Mouse (Mus musculus) G1E (cell line): ENCODE data around the gene Gbgt1. TPM values are rescaled to one million over a fixed set of nuclear protein-coding genes. Genes with fewer than 3 reads are reported as not detected.

Source experiments
- ATAC-seq: 2 replicates; pipeline ENCODE4 v1.8.0; 2016; ENCODE audit warnings: mild to moderate bottlenecking; ENCODE audit not compliant: insufficient number of reproducible peaks, poor library complexity, low FRiP score, severe bottlenecking; ENCODE audit errors: extremely low read depth
- DNase-seq: peaks from one replicate; pipeline ENCODE4 v3.0.0; 2012; ENCODE audit warnings: low spot score
- H3K27me3 ChIP-seq: 2 replicates; pipeline ENCODE4 v1.6.1; 2012; ENCODE audit warnings: mild to moderate bottlenecking, low read length, inconsistent platforms; ENCODE audit not compliant: insufficient read depth
- H3K36me3 ChIP-seq: replicated peaks from 2 replicates; pipeline ENCODE3; 2012; ENCODE audit warnings: mild to moderate bottlenecking, inconsistent platforms
- H3K4me1 ChIP-seq: 2 replicates; pipeline ENCODE4 v1.6.1; 2012; ENCODE audit warnings: low read depth, low read length, inconsistent platforms, mixed read lengths; ENCODE audit not compliant: insufficient read depth
- H3K4me3 ChIP-seq: 2 replicates; pipeline ENCODE4 v1.5.1; 2012; ENCODE audit warnings: low read depth, mild to moderate bottlenecking, inconsistent platforms, low read length, moderate library complexity, mixed read lengths
- H3K9me3 ChIP-seq: replicated peaks from 2 replicates; pipeline ENCODE4 v1.6.1; 2012; ENCODE audit warnings: inconsistent platforms
- CTCF ChIP-seq: IDR thresholded peaks from 2 replicates; pipeline ENCODE4 v1.5.1; 2012; ENCODE audit warnings: low read depth, low read length, inconsistent platforms, mixed read lengths
- GATA1 ChIP-seq: IDR thresholded peaks from 2 replicates; pipeline ENCODE4 v1.6.1; 2012; ENCODE audit warnings: borderline replicate concordance, low read length, inconsistent platforms, mixed read lengths
- GATA2 ChIP-seq: IDR thresholded peaks from 2 replicates; pipeline ENCODE4 v1.6.1; 2012; ENCODE audit warnings: low read depth, low read length, inconsistent platforms, borderline replicate concordance
- POLR2AphosphoS5 ChIP-seq: IDR thresholded peaks from 2 replicates; pipeline ENCODE4 v1.6.1; 2012; ENCODE audit warnings: low read depth, low read length, inconsistent platforms; ENCODE audit not compliant: insufficient replicate concordance
- TAL1 ChIP-seq: conservative IDR thresholded peaks from 2 replicates; pipeline ENCODE4 v1.6.1; 2012; ENCODE audit warnings: low read depth, low read length, inconsistent platforms, mixed read lengths
- polyA plus RNA-seq: library from polyadenylated mRNA; stranded (reverse); fragments of >175 nt; gene quantifications from 2 replicates; pipeline ENCODE4 v1.2.3, GENCODE M21; 2012
- total RNA-seq, 2 experiments: library from RNA; stranded (forward) in 1 of 2; stranded (reverse) in 1 of 2; fragments of 200-1000 nt in 1 of 2; fragments of >200 nt in 1 of 2; fragmentation: Nextera tagmentation in 1 of 2; gene quantifications; 2 replicates each; pipeline ENCODE4 v1.2.3; 2014 to 2017

Gbgt1 gene
- total and polyA plus RNA-seq, 3 experiments: not detected

- ATAC-seq (no peak), DNase-seq (no peak)
- H3K4me3 ChIP-seq: no peak overlapping the region
- peaks cover 18% of the 10 kb centered on the region for H3K4me1 ChIP-seq
- no peaks in the 10 kb centered on the region for H3K36me3 ChIP-seq
- peaks cover 37% of the 10 kb centered on the region for H3K27me3 ChIP-seq
- TF ChIP-seq CTCF: no peak
- no peak for TF ChIP-seq TAL1
- no peak for TF ChIP-seq GATA1
- TF ChIP-seq GATA2: no peak
- no peak for TF ChIP-seq POLR2AphosphoS5
- no peaks in the 10 kb centered on the region; the same call in 1 of the 2 replicates for H3K9me3 ChIP-seq
Measured at GRCm38 (mm10) chr2:28513431-28514370, 17.0 kb downstream of the Gbgt1 start.

- Histone ChIP-seq H3K36me3 (no peaks in the 10 kb centered on the region), H3K4me3 (no peak overlapping the region), H3K27me3 (peaks cover 35% of the 10 kb centered on the region), H3K9me3 (no peaks in the 10 kb centered on the region; the same call in 1 of the 2 replicates), H3K4me1 (peaks cover 18% of the 10 kb centered on the region)
- DNase-seq (peak; percentile 53), ATAC-seq (no peak)
- no peak for TF ChIP-seq GATA2
- no peak for TF ChIP-seq POLR2AphosphoS5
- TF ChIP-seq CTCF: peak; percentile 87
- TF ChIP-seq GATA1: no peak
Measured at GRCm38 (mm10) chr2:28514489-28514888, 17.8 kb downstream of the Gbgt1 start.

- Histone ChIP-seq H3K36me3 (no peaks in the 10 kb centered on the region), H3K27me3 (peaks cover 29% of the 10 kb centered on the region), H3K9me3 (no peaks in the 10 kb centered on the region; the same call in 1 of the 2 replicates), H3K4me3 (no peak overlapping the region), H3K4me1 (peaks cover 7% of the 10 kb centered on the region; the same call in 1 of the 2 replicates)
- ATAC-seq (no peak), DNase-seq (no peak)
- TF ChIP-seq CTCF (peak; percentile 89), GATA1 (no peak), GATA2 (no peak)
Measured at GRCm38 (mm10) chr2:28517206-28517909, 20.7 kb downstream of the Gbgt1 start.

DNA sequence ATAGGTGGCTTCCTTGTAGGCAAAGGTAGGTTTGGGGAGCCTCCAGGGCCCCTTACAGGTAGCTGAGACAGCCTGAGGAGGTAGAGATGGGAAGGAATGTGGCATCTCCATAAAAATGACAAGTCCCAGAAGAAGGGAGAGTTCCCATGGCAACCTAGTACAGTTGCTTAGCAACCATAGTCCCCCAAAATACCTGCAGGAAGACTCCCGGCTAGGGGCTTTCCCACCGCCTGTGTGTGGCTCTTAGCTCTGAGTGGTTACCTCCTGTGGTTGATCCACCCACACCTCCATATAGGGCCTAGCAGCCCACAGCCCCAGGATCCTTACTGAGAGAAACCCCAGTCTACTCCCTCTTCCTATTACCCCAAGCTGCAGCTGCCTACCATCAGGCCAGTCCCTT, 21.5 kb downstream of the Gbgt1 start:
- ATAC-seq (no peak), DNase-seq (no peak)
- Histone ChIP-seq H3K4me1 (peaks cover 7% of the 10 kb centered on the region; the same call in 1 of the 2 replicates), H3K36me3 (no peaks in the 10 kb centered on the region), H3K9me3 (no peaks in the 10 kb centered on the region; the same call in 1 of the 2 replicates), H3K27me3 (peaks cover 26% of the 10 kb centered on the region), H3K4me3 (no peak overlapping the region)
- TF ChIP-seq POLR2AphosphoS5: no peak

DNA sequence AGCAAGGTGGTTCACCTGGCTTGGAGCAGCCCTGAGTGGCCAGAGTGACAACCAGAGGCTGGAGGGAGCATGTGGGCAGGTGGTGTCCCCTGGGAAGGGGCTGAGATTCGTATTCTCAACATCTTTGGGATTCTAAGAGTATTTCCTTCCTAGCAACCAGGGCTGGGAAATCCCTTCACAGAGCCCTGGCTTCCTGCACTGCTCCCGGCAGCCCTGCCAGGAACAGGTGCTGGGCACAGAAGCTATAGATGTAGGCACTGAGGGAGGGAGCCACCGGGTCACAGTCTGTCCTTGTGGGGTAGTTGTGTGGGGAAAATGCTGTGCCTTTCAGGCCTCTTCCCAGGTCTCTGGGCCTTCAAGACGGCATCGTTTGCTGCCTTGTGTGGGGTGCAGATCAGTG, 23.9 kb downstream of the Gbgt1 start:
- Histone ChIP-seq H3K4me1 (peaks cover 8% of the 10 kb centered on the region), H3K9me3 (no peaks in the 10 kb centered on the region), H3K27me3 (peaks cover 30% of the 10 kb centered on the region), H3K36me3 (no peaks in the 10 kb centered on the region), H3K4me3 (no peak overlapping the region)
- no peak for TF ChIP-seq GATA1
- no peak for TF ChIP-seq GATA2
- no peak for TF ChIP-seq TAL1
- no peak for TF ChIP-seq CTCF
- TF ChIP-seq POLR2AphosphoS5: no peak
- no peak for ATAC-seq
- no peak for DNase-seq

GRCm38 (mm10) chr2:28521571-28522151, 25.0 kb downstream of the Gbgt1 start:
- ATAC-seq (no peak), DNase-seq (no peak)
- Histone ChIP-seq H3K27me3 (peaks cover 29% of the 10 kb centered on the region; the same call in 1 of the 2 replicates), H3K4me1 (peaks cover 10% of the 10 kb centered on the region), H3K4me3 (no peak overlapping the region), H3K9me3 (no peaks in the 10 kb centered on the region), H3K36me3 (no peaks in the 10 kb centered on the region)
- no peak for TF ChIP-seq CTCF
- TF ChIP-seq TAL1: no peak
- no peak for TF ChIP-seq POLR2AphosphoS5
- TF ChIP-seq GATA2: no peak
- no peak for TF ChIP-seq GATA1
